Comparison of ENCODE assay signal across 8 mouse cellular contexts in the genomic region with DNA sequence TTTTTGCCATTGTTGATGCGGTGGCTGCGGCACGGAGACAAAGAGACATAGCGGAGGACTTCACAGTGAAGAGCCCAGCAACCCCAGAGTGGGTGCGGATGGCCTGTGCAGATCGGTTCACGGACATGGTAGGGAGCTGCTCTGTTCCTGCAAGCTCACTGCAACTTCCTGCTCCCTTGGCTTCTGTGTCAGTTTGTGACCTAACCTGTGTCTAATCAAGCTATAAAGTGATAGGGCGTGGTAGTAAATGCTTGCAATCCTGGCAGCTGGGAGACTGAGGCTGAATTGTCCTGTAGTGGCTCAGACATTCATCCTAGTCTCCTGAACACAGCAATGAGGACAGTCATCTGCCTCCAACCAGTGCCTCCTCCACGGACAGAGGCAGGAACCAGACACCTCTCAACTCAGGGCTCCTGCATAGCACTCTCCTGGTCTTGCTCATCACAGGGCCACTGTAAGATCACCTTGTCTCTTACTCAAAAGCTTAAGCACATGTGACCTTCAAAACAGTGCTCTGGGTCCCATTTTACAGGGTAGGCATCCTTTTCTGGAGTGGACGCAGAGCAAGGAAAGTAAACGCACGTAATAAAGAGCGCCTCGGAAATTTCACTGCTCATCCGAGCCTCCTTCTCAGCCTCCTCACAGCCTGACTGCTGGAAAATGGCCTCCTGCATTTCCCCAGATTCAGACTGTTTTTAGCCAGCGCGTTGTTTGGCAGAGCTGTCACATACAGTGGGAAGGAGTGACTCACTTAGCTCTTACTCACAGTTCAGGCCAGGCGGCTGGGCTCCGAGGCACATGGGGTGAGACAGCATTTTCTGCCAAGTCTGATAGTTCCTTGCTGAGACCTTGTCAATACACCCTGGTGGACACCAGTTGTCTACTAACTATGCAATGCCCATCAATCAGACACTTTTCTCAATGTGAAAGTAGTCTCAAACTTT. TPM values are rescaled to one million over a fixed set of nuclear protein-coding genes. Genes with fewer than 3 reads are reported as not detected.
DNase-seq lines count a peak whose midpoint lies in the region; ATAC-seq and TF ChIP-seq lines count a peak whose summit lies in the region.

No protein-coding gene starts in this region.

- DNase-seq in ovary, adult 18-20 months (ENCODE audit: low spot score): peak; percentile 64
- DNase-seq in ovary, postnatal 36 days (ENCODE audit: low spot score): no peak
- peak; percentile 61 to 85 for DNase-seq in frontal cortex, adult 2 months (ENCODE audit: extremely low spot score in 1 of 2, low spot score in 1 of 2)
- DNase-seq in kidney, adult 9 months: no peak
- no peak for DNase-seq in kidney, postnatal 14 days
- DNase-seq in retina, embryonic 14.5 days (ENCODE audit: low spot score): no peak

- H3K9ac ChIP-seq in intestine, postnatal 0 days (ENCODE audit: low read depth, low read length): peak overlapping the region; percentile 31; the same call in 1 of the 2 replicates

- H3K9me3 ChIP-seq in intestine, postnatal 0 days (ENCODE audit: control insufficient read depth): no peaks in the 10 kb centered on the region

- no peaks in the 10 kb centered on the region for H3K36me3 ChIP-seq in intestine, postnatal 0 days (ENCODE audit: control insufficient read depth, insufficient read depth)
- no peaks in the 10 kb centered on the region for H3K36me3 ChIP-seq in macrophage (ENCODE audit: inconsistent target)

- no peaks in the 10 kb centered on the region for H3K27me3 ChIP-seq in intestine, postnatal 0 days (replicated peaks; ENCODE audit: control insufficient read depth, insufficient read depth, low read length)

- ATAC-seq in intestine, postnatal 0 days: peak; percentile 77

- peak overlapping the region; percentile 57 for H3K27ac ChIP-seq in intestine, postnatal 0 days (ENCODE audit: low read depth, low read length)
- H3K27ac ChIP-seq in macrophage: peak overlapping the region; percentile 48

- H3K4me1 ChIP-seq in intestine, postnatal 0 days (replicated peaks; ENCODE audit: control insufficient read depth, insufficient read depth, low read length): no peaks in the 10 kb centered on the region

- WGBS in intestine, postnatal 0 days: 56% methylated on average over 19 of the region's 19 CpGs
- 67% methylated on average over 19 of the region's 19 CpGs for WGBS in macrophage (ENCODE audit: missing documents)

- no peak overlapping the region for H3K4me3 ChIP-seq in intestine, postnatal 0 days (ENCODE audit: low read depth, low read length)
- H3K4me3 ChIP-seq in macrophage (ENCODE audit: inconsistent target): no peak overlapping the region

- no peaks in the 10 kb centered on the region for H3K79me2 ChIP-seq in macrophage (ENCODE audit: inconsistent target)

- no peak overlapping the region for H3K4me2 ChIP-seq in intestine, postnatal 0 days (replicated peaks; ENCODE audit: low read depth)

- TF ChIP-seq CTCF in intestine, postnatal 0 days (IDR thresholded peaks at IDR 0.05; ENCODE audit: low read depth): peak; percentile 11; the same call in 1 of the 2 replicates

RNA-seq across cellular contexts. Expression of gene Bzw1, which starts 33.5 kb away (rescaled TPM):
- polyA plus RNA-seq in frontal cortex, adult 2 months (2012; rRNA removed): 84.7 and 86.0 TPM in 2 replicates
- 207 and 216 TPM in 2 replicates for polyA plus RNA-seq in intestine, postnatal 0 days (2015; fragmentation: Nextera tagmentation; extraction: Ambion mirVana)
- 10 to 100 TPM; 23.0 to 74.1 (median 38.3) TPM for total RNA-seq in macrophage (2018; cell fraction: chromatin; rRNA removed)
- 100 to 1,000 TPM; 110 to 168 (median 134) TPM for total RNA-seq in macrophage (2018; cell fraction: cytosol; rRNA removed)
- total RNA-seq in macrophage (2018; cell fraction: nucleus; rRNA removed): 100 to 1,000 TPM in 2 of 26 experiments, 10 to 100 TPM in 24; 46.4 to 125 (median 65.3) TPM
- 103 to 172 TPM (median 110 TPM) in 3 replicates for polyA plus RNA-seq in macrophage (2018)

Comparison
In these comparisons a context has a peak if more than half of its experiments do, and no peak if none do; other contexts are left out.
1. DNase-seq: peak in ovary, adult 18-20 months (single experiment) and frontal cortex, adult 2 months (2 of 2); none in ovary, postnatal 36 days (single experiment), kidney, adult 9 months (single experiment), kidney, postnatal 14 days (single experiment) and retina, embryonic 14.5 days (single experiment).